Mouse (Mus musculus): ENCODE results near the gene Grik1.

The Grik1 gene

GRCm38 (mm10) chr16:88290132-88290772 is at the start of gene Grik1:
TSS of gene Grik1 (minus strand) at chr16:88290265.
- DNase-seq: no peak

GRCm38 (mm10) chr16:88294209-88294608 is 4.1 kb upstream of the Grik1 start:
- DNase-seq: no peak

- no peak for DNase-seq
Observed at GRCm38 (mm10) chr16:88289421-88290081, 514 bp downstream of the Grik1 start.

- no peak for DNase-seq
Observed at GRCm38 (mm10) chr16:88258407-88258806, 31.7 kb downstream of the Grik1 start.

GRCm38 (mm10) chr16:88257072-88257471 is 33.0 kb downstream of the Grik1 start:
- no peak for DNase-seq

GRCm38 (mm10) chr16:88256101-88256500 is 34.0 kb downstream of the Grik1 start:
- no peak for DNase-seq

- no peak for DNase-seq
Observed at GRCm38 (mm10) chr16:88252676-88253075, 37.4 kb downstream of the Grik1 start.

- no peak for DNase-seq
Observed at GRCm38 (mm10) chr16:88251049-88251448, 39.0 kb downstream of the Grik1 start.

- no peak for DNase-seq
Observed at GRCm38 (mm10) chr16:88249825-88250224, 40.2 kb downstream of the Grik1 start.

- no peak for DNase-seq
Observed at GRCm38 (mm10) chr16:88247586-88247985, 42.5 kb downstream of the Grik1 start.

- DNase-seq: no peak
Observed at GRCm38 (mm10) chr16:88244658-88245057, 45.4 kb downstream of the Grik1 start.

- no peak for DNase-seq
Observed at GRCm38 (mm10) chr16:88225616-88226015, 64.4 kb downstream of the Grik1 start.

- DNase-seq: no peak
Observed at GRCm38 (mm10) chr16:88221932-88222331, 68.1 kb downstream of the Grik1 start.

GRCm38 (mm10) chr16:88212531-88212930 is 77.5 kb downstream of the Grik1 start:
- DNase-seq: no peak

GRCm38 (mm10) chr16:88211852-88212251 is 78.2 kb downstream of the Grik1 start:
- no peak for DNase-seq

- peak; percentile 27 for DNase-seq
Observed at GRCm38 (mm10) chr16:88204400-88204799, 85.7 kb downstream of the Grik1 start.

- no peak for DNase-seq
Observed at GRCm38 (mm10) chr16:88203985-88204384, 86.1 kb downstream of the Grik1 start.

- no peak for DNase-seq
Observed at GRCm38 (mm10) chr16:88187433-88188037, 102.5 kb downstream of the Grik1 start.

- DNase-seq: no peak
Observed at GRCm38 (mm10) chr16:88178813-88179212, 111.3 kb downstream of the Grik1 start.

GRCm38 (mm10) chr16:88177364-88177763 is 112.7 kb downstream of the Grik1 start:
- no peak for DNase-seq

GRCm38 (mm10) chr16:88174083-88174721 is 115.9 kb downstream of the Grik1 start:
- peak; percentile 2 for DNase-seq

- no peak for DNase-seq
Observed at GRCm38 (mm10) chr16:88166547-88166946, 123.5 kb downstream of the Grik1 start.

- DNase-seq: no peak
Observed at GRCm38 (mm10) chr16:88142574-88142973, 147.5 kb downstream of the Grik1 start.

GRCm38 (mm10) chr16:88142136-88142535 is 147.9 kb downstream of the Grik1 start:
- DNase-seq: no peak
